Mouse (Mus musculus): ENCODE measurements around the gene Gpr65. TPM values are rescaled to one million over a fixed set of nuclear protein-coding genes. Genes with fewer than 3 reads are reported as not detected.
A peak's percentile ranks its signal among the peaks of the same experiment; 100 is the strongest.

Gene Gpr65
- total RNA-seq, 2 experiments from 2014 or later = 94.3 to 96.4 TPM

- peak; percentile 81 for ATAC-seq (ENCODE audit: poor library complexity, severe bottlenecking)
Measured at GRCm38 (mm10) chr12:98282776-98283486, 14.5 kb downstream of the Gpr65 start.

GRCm38 (mm10) chr12:98283487-98283860, 15.0 kb downstream of the Gpr65 start:
- ATAC-seq (ENCODE audit: poor library complexity, severe bottlenecking) = peak; percentile 86

- ATAC-seq (ENCODE audit: poor library complexity, severe bottlenecking) = no peak
Measured at GRCm38 (mm10) chr12:98284477-98284876, 16.0 kb downstream of the Gpr65 start.

GRCm38 (mm10) chr12:98290475-98290874, 22.0 kb downstream of the Gpr65 start:
- peak; percentile 91 for ATAC-seq (ENCODE audit: poor library complexity, severe bottlenecking)

GRCm38 (mm10) chr12:98292278-98292677, 23.8 kb downstream of the Gpr65 start:
- ATAC-seq (ENCODE audit: poor library complexity, severe bottlenecking) = no peak

GRCm38 (mm10) chr12:98294241-98294640, 25.8 kb downstream of the Gpr65 start:
- no peak for ATAC-seq (ENCODE audit: poor library complexity, severe bottlenecking)

- ATAC-seq (ENCODE audit: poor library complexity, severe bottlenecking) = no peak
Measured at GRCm38 (mm10) chr12:98301980-98302379, 33.5 kb downstream of the Gpr65 start.

- ATAC-seq (ENCODE audit: poor library complexity, severe bottlenecking) = no peak
Measured at GRCm38 (mm10) chr12:98303013-98303412, 34.6 kb downstream of the Gpr65 start.

GRCm38 (mm10) chr12:98307179-98307915, 38.9 kb downstream of the Gpr65 start:
- ATAC-seq (ENCODE audit: poor library complexity, severe bottlenecking) = no peak

GRCm38 (mm10) chr12:98311376-98312083, 43.1 kb downstream of the Gpr65 start:
- peak; percentile 58 for ATAC-seq (ENCODE audit: poor library complexity, severe bottlenecking)

GRCm38 (mm10) chr12:98315924-98316323, 47.5 kb downstream of the Gpr65 start:
- ATAC-seq (ENCODE audit: poor library complexity, severe bottlenecking) = peak; percentile 60; the same call in 1 of the 2 replicates

GRCm38 (mm10) chr12:98317718-98318340, 49.4 kb downstream of the Gpr65 start:
- ATAC-seq (ENCODE audit: poor library complexity, severe bottlenecking) = no peak

GRCm38 (mm10) chr12:98322426-98322825, 54.0 kb downstream of the Gpr65 start:
- no peak for ATAC-seq (ENCODE audit: poor library complexity, severe bottlenecking)

GRCm38 (mm10) chr12:98324170-98324569, 55.7 kb downstream of the Gpr65 start:
- peak; percentile 59; the same call in 1 of the 2 replicates for ATAC-seq (ENCODE audit: poor library complexity, severe bottlenecking)

Other genes with a start within 250 kb of the Gpr65 start
- gene Galc, start 9.2 kb upstream of the Gpr65 start, total RNA-seq (2015) = 21.2 and 25.5 TPM in 2 replicates
- 8.3 and 17.8 TPM in 2 replicates for gene Galc, start 9.2 kb upstream of the Gpr65 start, total RNA-seq (2017)